Mouse (Mus musculus) limb, embryonic 10.5 days (tissue): ENCODE measurements around the gene Iscu. TPM values are rescaled to one million over a fixed set of nuclear protein-coding genes. Genes with fewer than 3 reads are reported as not detected.
A peak's percentile ranks its signal among the peaks of the same experiment; 100 is the strongest.
"Not testable (repeated sequence)": the region's sequence is repeated elsewhere in the genome, so short reads cannot be mapped to it uniquely, and the experiment has no call there.

ENCODE experiments used
- DNase-seq: peaks from one replicate; pipeline ENCODE4 v3.0.0-alpha.2; 2017; ENCODE audit warnings: low spot score
- H3K27ac ChIP-seq: fragments of 300-500 bp; sonication (generic); 2 replicates; pipeline ENCODE4 v1.5.1; 2016; ENCODE audit warnings: mild to moderate bottlenecking
- H3K27me3 ChIP-seq: fragments of 300-500 bp; sonication (generic); 2 replicates; pipeline ENCODE4 v1.6.1; 2016; ENCODE audit warnings: low read depth, mild to moderate bottlenecking; ENCODE audit not compliant: poor library complexity, severe bottlenecking
- H3K36me3 ChIP-seq: fragments of 300-500 bp; sonication (generic); 2 replicates; pipeline ENCODE4 v1.6.1; 2016; ENCODE audit warnings: mild to moderate bottlenecking, moderate library complexity
- H3K4me1 ChIP-seq: fragments of 300-500 bp; sonication (generic); 2 replicates; pipeline ENCODE4 v1.6.1; 2016
- H3K4me3 ChIP-seq: fragments of 300-500 bp; sonication (generic); 2 replicates; pipeline ENCODE4 v1.5.1; 2016; ENCODE audit warnings: mild to moderate bottlenecking, moderate library complexity
- H3K9me3 ChIP-seq: fragments of 300-500 bp; sonication (generic); replicated peaks from 2 replicates; pipeline ENCODE4 v1.6.1; 2016; ENCODE audit warnings: mild to moderate bottlenecking
- WGBS: fragments of 180-500 bp; shearing (Covaris S2); methylation state at CpG from one replicate; pipeline ENCODE4 v1.1.7; 2016; 5-methylcytosine and 5-hydroxymethylcytosine counted together
- polyA plus RNA-seq: library from polyadenylated mRNA; unstranded; fragments of >200 nt; fragmentation: Nextera tagmentation; extraction: Ambion mirVana; gene quantifications from 2 replicates; pipeline ENCODE4 v1.2.1, GENCODE M21; 2016

Iscu gene
- polyA plus RNA-seq, 1 experiment from 2014 or later = 106 TPM

- DNase-seq = no peak
- H3K4me1 ChIP-seq = peaks cover 42% of the 10 kb centered on the region
- H3K36me3 ChIP-seq = peaks cover 19% of the 10 kb centered on the region
- 81% methylated on average over 7 of the region's 7 CpGs for WGBS
- peak overlapping the region; percentile 58; the same call in 1 of the 2 replicates for H3K27ac ChIP-seq
- H3K9me3 ChIP-seq = no peaks in the 10 kb centered on the region
- no peak overlapping the region for H3K4me3 ChIP-seq
- H3K27me3 ChIP-seq = no peaks in the 10 kb centered on the region
These were observed 9.3 kb downstream of the Iscu start for GRCm38 (mm10) chr5:113781875-113782274.

DNA sequence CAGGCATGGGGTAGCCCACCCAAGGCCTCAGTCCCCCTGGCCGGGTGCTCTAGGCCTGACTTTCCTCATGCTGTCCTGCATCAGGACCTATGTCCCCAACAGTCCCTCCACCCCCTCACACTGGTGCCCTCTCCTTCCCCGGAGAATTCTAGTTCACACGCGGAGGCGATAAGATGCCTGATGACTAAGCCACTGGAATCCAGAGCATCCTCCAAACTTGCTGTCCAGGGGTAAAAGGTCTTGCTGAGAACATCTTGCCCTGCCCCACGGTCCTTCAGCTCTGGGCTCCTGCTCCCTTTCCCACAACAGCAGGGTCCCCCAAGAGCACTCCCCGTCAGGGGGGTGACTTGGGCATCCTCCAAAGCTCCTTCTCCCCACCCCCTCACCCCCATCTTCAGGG is 10.1 kb downstream of the Iscu start:
- peaks cover 11% of the 10 kb centered on the region for H3K36me3 ChIP-seq
- DNase-seq = no peak
- no peaks in the 10 kb centered on the region for H3K27me3 ChIP-seq
- WGBS = 87% methylated on average over 7 of the region's 7 CpGs
- H3K9me3 ChIP-seq = no peaks in the 10 kb centered on the region
- peaks cover 48% of the 10 kb centered on the region for H3K4me1 ChIP-seq
- no peak overlapping the region for H3K4me3 ChIP-seq
- peak overlapping the region; percentile 84 for H3K27ac ChIP-seq

- 11% methylated on average over 12 of the region's 12 CpGs for WGBS
- Histone ChIP-seq H3K4me1 (peaks cover 58% of the 10 kb centered on the region), H3K4me3 (peak overlapping the region; percentile 36), H3K36me3 (peaks cover 4% of the 10 kb centered on the region), H3K27ac (peak overlapping the region; percentile 84), H3K9me3 (no peaks in the 10 kb centered on the region), H3K27me3 (no peaks in the 10 kb centered on the region)
- peak; percentile 54 for DNase-seq
These were observed 11.0 kb downstream of the Iscu start for GRCm38 (mm10) chr5:113783581-113784001.

DNA sequence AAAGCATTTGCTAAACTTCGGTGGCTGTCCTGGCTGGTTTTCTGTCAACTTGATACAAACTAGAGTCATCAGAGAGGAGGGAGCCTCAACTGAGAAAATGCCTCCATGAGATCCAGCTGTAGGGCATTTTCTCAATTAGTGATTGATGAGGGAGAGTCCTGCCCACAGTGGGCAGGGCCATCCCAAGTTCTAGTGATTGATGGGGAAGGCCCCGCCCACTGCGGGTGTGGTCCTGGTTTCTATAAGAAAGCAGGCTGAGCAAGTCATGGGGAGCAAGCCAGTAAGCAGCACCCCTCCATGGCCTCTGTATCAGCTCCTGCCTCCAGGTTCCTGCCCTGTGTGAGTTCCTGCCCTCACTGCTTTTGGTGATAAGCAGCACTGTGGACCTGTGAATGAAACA is 11.6 kb downstream of the Iscu start:
- H3K4me3 ChIP-seq = peak overlapping the region; percentile 36; the same call in 1 of the 2 replicates
- not testable (repeated sequence) for H3K36me3 ChIP-seq, H3K9me3 ChIP-seq, H3K27me3 ChIP-seq, DNase-seq
- H3K4me1 ChIP-seq = peaks cover 63% of the 10 kb centered on the region
- peak overlapping the region; percentile 84 for H3K27ac ChIP-seq
- 35% methylated on average over 3 of the region's 3 CpGs for WGBS

GRCm38 (mm10) chr5:113786985-113787384 is 14.4 kb downstream of the Iscu start:
- no peaks in the 10 kb centered on the region for H3K9me3 ChIP-seq
- WGBS = 83% methylated on average over 5 of the region's 5 CpGs
- no peak overlapping the region for H3K4me3 ChIP-seq
- 0 out of 2 replicates have a peak, but pooled peaks cover 2% of the 10 kb centered on the region for H3K36me3 ChIP-seq
- DNase-seq = no peak
- peak overlapping the region; percentile 70 for H3K27ac ChIP-seq
- no peaks in the 10 kb centered on the region for H3K27me3 ChIP-seq
- H3K4me1 ChIP-seq = peaks cover 78% of the 10 kb centered on the region

GRCm38 (mm10) chr5:113788645-113789044 is 16.1 kb downstream of the Iscu start:
- no peak for DNase-seq
- H3K9me3 ChIP-seq = no peaks in the 10 kb centered on the region
- H3K27me3 ChIP-seq = no peaks in the 10 kb centered on the region
- peaks cover 19% of the 10 kb centered on the region for H3K36me3 ChIP-seq
- WGBS = 19% methylated on average over 6 of the region's 6 CpGs
- no peak overlapping the region; the same call in 1 of the 2 replicates for H3K4me3 ChIP-seq
- H3K4me1 ChIP-seq = peaks cover 81% of the 10 kb centered on the region
- H3K27ac ChIP-seq = peak overlapping the region; percentile 84

DNA sequence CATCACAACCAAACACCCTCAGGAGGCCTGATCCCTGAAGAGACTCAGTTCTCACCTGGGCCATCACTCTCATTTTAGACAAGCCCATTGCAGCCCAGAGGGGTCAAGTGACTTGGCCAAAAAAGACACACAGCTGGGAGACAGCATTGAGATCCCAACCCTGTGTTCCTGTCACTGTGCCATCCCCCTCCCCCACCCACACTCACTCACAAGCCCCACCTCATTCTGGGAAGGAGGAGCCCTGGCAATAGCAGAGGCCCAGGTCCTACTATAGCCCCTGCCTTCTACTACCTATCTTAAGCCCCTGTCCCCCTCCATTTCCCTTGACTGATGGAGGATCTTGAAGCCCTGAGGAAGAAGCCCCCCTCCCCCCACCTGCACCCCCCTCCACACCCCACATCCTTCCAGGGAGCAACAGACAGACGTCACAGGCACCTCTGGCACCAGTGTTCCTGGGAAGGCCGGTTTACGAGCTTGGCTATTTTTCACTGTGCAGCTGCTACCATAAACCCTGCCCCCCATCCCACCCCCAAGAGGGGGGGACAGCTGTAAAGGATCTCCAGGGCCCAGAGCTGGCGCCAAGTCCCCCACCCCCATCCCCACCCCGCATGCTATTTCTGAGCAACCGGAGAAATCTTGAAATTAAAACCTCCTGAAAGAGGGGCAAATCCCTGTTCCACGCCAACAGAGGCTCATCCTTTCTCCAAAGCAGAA is 16.7 kb downstream of the Iscu start:
- Histone ChIP-seq H3K4me1 (peaks cover 81% of the 10 kb centered on the region), H3K27me3 (no peaks in the 10 kb centered on the region), H3K9me3 (no peaks in the 10 kb centered on the region), H3K27ac (peak overlapping the region; percentile 84), H3K36me3 (peaks cover 25% of the 10 kb centered on the region), H3K4me3 (peak overlapping the region; percentile 28)
- 13% methylated on average over 7 of the region's 7 CpGs for WGBS
- peak; percentile 75 for DNase-seq

DNA sequence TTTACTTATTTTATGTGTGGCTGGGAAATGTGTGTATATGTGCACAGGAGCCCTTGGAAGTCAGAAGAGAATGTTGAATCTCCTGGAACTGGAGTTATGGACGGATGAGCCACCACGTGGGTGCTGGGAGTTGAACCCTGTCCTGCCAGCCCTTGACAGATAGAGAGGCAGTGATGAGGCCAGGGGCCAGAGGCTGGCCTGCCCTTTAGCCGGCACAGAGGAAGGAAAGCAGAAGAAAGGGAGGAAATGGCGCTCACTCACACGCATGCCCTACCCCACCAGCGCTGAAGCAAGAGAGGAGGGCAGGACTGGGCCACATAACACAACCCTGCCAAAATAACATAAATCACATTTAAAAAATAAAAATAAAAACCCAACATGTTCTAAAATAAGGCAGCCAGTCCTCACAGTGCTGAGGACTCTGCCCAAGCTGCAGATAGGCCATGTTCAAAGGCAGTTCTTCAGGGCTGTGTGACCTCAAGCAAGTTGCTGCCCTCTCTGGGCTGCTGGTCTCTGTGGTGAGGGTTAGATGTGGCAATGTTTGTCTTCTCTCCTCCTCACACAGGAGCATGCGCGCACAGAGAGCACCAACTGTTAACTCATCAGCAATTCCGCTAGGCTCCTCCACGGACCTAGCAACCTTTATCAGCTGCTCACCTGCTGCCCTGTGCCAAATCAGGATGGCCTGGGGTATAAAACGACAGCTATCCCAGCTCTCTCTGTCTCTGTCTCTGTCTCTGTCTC is 18.1 kb downstream of the Iscu start:
- H3K27me3 ChIP-seq = no peaks in the 10 kb centered on the region
- no peaks in the 10 kb centered on the region for H3K9me3 ChIP-seq
- peak overlapping the region; percentile 84 for H3K27ac ChIP-seq
- WGBS = 62% methylated on average over 11 of the region's 11 CpGs
- DNase-seq = no peak
- peaks cover 39% of the 10 kb centered on the region for H3K36me3 ChIP-seq
- H3K4me1 ChIP-seq = peaks cover 88% of the 10 kb centered on the region
- no peak overlapping the region for H3K4me3 ChIP-seq

- WGBS = 85% methylated on average over 16 of the region's 16 CpGs
- no peaks in the 10 kb centered on the region for H3K27me3 ChIP-seq
- DNase-seq = no peak
- no peaks in the 10 kb centered on the region for H3K9me3 ChIP-seq
- H3K36me3 ChIP-seq = peaks cover 45% of the 10 kb centered on the region
- no peak overlapping the region for H3K4me3 ChIP-seq
- H3K4me1 ChIP-seq = peaks cover 96% of the 10 kb centered on the region
- peak overlapping the region; percentile 84 for H3K27ac ChIP-seq
These were observed 18.9 kb downstream of the Iscu start for GRCm38 (mm10) chr5:113791197-113792095.

- H3K4me3 ChIP-seq = peak overlapping the region; percentile 73
- no peaks in the 10 kb centered on the region for H3K27me3 ChIP-seq
- peak; percentile 99 for DNase-seq
- H3K36me3 ChIP-seq = peaks cover 45% of the 10 kb centered on the region
- H3K9me3 ChIP-seq = no peaks in the 10 kb centered on the region
- WGBS = 5% methylated on average over 13 of the region's 13 CpGs
- peaks cover 90% of the 10 kb centered on the region for H3K4me1 ChIP-seq
- peak overlapping the region; percentile 94 for H3K27ac ChIP-seq
These were observed 24.0 kb downstream of the Iscu start for GRCm38 (mm10) chr5:113796401-113797148.

- peaks cover 39% of the 10 kb centered on the region for H3K36me3 ChIP-seq
- DNase-seq = peak; percentile 60
- H3K4me1 ChIP-seq = peaks cover 86% of the 10 kb centered on the region
These were observed 24.8 kb downstream of the Iscu start for GRCm38 (mm10) chr5:113797149-113797882.

More at GRCm38 (mm10) chr5:113797149-113797882, 24.8 kb downstream of the Iscu start:
- Histone ChIP-seq H3K9me3 (no peaks in the 10 kb centered on the region), H3K4me3 (peak overlapping the region; percentile 73), H3K27ac (peak overlapping the region; percentile 94), H3K27me3 (no peaks in the 10 kb centered on the region)
- WGBS = 5% methylated on average over 19 of the region's 19 CpGs
